Mouse (Mus musculus): ENCODE data around the gene Flt3l.

- TF ChIP-seq CTCF (IDR thresholded peaks at IDR 0.05; ENCODE audit: control insufficient read depth, insufficient read depth, insufficient read length) = no peak
- TF ChIP-seq MYOD1 (IDR thresholded peaks at IDR 0.05; ENCODE audit: control insufficient read depth, insufficient read length, low read depth) = no peak
- no peak for TF ChIP-seq USF1 (IDR thresholded peaks at IDR 0.05; ENCODE audit: low read depth)
- TF ChIP-seq MAX (IDR thresholded peaks at IDR 0.05) = no peak
Observed at GRCm38 (mm10) chr7:45185921-45186320, 49.7 kb upstream of the Flt3l start.
